Mouse (Mus musculus) midbrain, embryonic 13.5 days (tissue): ENCODE data around the gene Lef1. TPM values are rescaled to one million over a fixed set of nuclear protein-coding genes. Genes with fewer than 3 reads are reported as not detected.

Experiments used
- ATAC-seq: fragments of 200-750 bp; cut with Nextera tagmentation; 2 replicates; pipeline ENCODE4 v1.8.0; 2017; ENCODE audit warnings: mild to moderate bottlenecking, moderate TSS enrichment, moderate library complexity
- H3K27ac ChIP-seq: fragments of 300-500 bp; sonication (generic); 2 replicates; pipeline ENCODE4 v1.5.1; 2015; ENCODE audit warnings: inconsistent platforms, mild to moderate bottlenecking, moderate library complexity
- H3K27me3 ChIP-seq: fragments of 300-500 bp; sonication (generic); 2 replicates; pipeline ENCODE4 v1.6.1; 2015; ENCODE audit warnings: mild to moderate bottlenecking, inconsistent platforms
- H3K36me3 ChIP-seq: fragments of 300-500 bp; sonication (generic); 2 replicates; pipeline ENCODE4 v1.6.1; 2015; ENCODE audit warnings: mild to moderate bottlenecking, inconsistent platforms
- H3K4me1 ChIP-seq: fragments of 300-500 bp; sonication (generic); replicated peaks from 2 replicates; pipeline ENCODE4 v1.6.1; 2015; ENCODE audit warnings: inconsistent platforms
- H3K4me2 ChIP-seq: fragments of 300-500 bp; sonication (generic); replicated peaks from 2 replicates; pipeline ENCODE4 v1.6.1; 2015; ENCODE audit warnings: moderate library complexity, mild to moderate bottlenecking, inconsistent platforms
- H3K4me3 ChIP-seq: fragments of 300-500 bp; sonication (generic); replicated peaks from 2 replicates; pipeline ENCODE4 v1.5.1; 2015; ENCODE audit warnings: mild to moderate bottlenecking, inconsistent platforms
- H3K9ac ChIP-seq: fragments of 300-500 bp; sonication (generic); replicated peaks from 2 replicates; pipeline ENCODE4 v1.6.1; 2015; ENCODE audit warnings: mild to moderate bottlenecking, inconsistent platforms
- H3K9me3 ChIP-seq: fragments of 300-500 bp; sonication (generic); 2 replicates; pipeline ENCODE4 v1.6.1; 2016; ENCODE audit warnings: mild to moderate bottlenecking, inconsistent platforms
- WGBS: fragments of 180-500 bp; shearing (Covaris S2); methylation state at CpG from one replicate; pipeline ENCODE4 v1.1.7; 2015; 5-methylcytosine and 5-hydroxymethylcytosine counted together
- polyA plus RNA-seq: library from polyadenylated mRNA; unstranded; fragments of >200 nt; fragmentation: Nextera tagmentation; extraction: Ambion mirVana; gene quantifications from 2 replicates; pipeline ENCODE4 v1.2.1, GENCODE M21; 2015

Lef1 gene
- polyA plus RNA-seq, 1 experiment from 2014 or later: 86.0 TPM

- no peak overlapping the region for H3K9ac ChIP-seq
- H3K27me3 ChIP-seq: peaks cover 9% of the 10 kb centered on the region; the same call in 1 of the 2 replicates
- WGBS: 81% methylated on average over 9 of the region's 9 CpGs
- no peak overlapping the region for H3K4me2 ChIP-seq
- no peak overlapping the region for H3K27ac ChIP-seq
- H3K4me3 ChIP-seq: no peak overlapping the region
- H3K9me3 ChIP-seq: no peaks in the 10 kb centered on the region
- ATAC-seq: no peak
- no peaks in the 10 kb centered on the region for H3K36me3 ChIP-seq
- peaks cover 18% of the 10 kb centered on the region for H3K4me1 ChIP-seq
Measured at GRCm38 (mm10) chr3:131085978-131086377, 24.3 kb upstream of the Lef1 start.

DNA sequence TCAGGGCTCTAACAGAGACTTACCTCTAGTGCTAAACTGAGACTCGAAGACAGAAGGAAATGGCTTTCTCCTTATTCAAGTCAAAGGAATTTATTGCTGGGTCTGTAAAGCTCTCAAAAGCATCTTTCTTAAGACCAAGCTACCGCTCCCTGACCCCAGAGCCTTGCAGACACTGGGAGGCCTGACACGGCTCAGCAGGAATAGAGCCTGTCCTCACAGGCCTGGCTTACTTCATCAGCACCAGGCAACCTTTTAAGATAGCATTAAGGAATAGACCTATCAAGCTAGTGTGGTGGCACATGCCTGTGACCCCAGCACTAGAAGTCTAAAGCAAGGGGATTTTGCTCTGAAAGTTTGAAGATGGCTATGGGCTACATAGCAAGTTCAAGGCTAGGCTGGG is 20.6 kb upstream of the Lef1 start:
- Histone ChIP-seq H3K27ac (no peak overlapping the region), H3K4me2 (no peak overlapping the region), H3K9ac (no peak overlapping the region), H3K9me3 (no peaks in the 10 kb centered on the region), H3K4me3 (no peak overlapping the region), H3K36me3 (no peaks in the 10 kb centered on the region), H3K27me3 (peaks cover 9% of the 10 kb centered on the region; the same call in 1 of the 2 replicates), H3K4me1 (peaks cover 7% of the 10 kb centered on the region)
- no peak for ATAC-seq
- WGBS: 26% methylated on average over 3 of the region's 3 CpGs

GRCm38 (mm10) chr3:131092113-131092512 is 18.2 kb upstream of the Lef1 start:
- Histone ChIP-seq H3K9ac (no peak overlapping the region), H3K27me3 (0 out of 2 replicates have a peak, but pooled peaks cover under 1% of the 10 kb centered on the region), H3K9me3 (no peaks in the 10 kb centered on the region), H3K4me2 (no peak overlapping the region), H3K27ac (no peak overlapping the region), H3K36me3 (no peaks in the 10 kb centered on the region), H3K4me1 (no peaks in the 10 kb centered on the region), H3K4me3 (no peak overlapping the region)
- 81% methylated on average over 6 of the region's 6 CpGs for WGBS
- no peak for ATAC-seq

- H3K27me3 ChIP-seq: no peaks in the 10 kb centered on the region
- H3K9me3 ChIP-seq: no peaks in the 10 kb centered on the region
- no peak for ATAC-seq
- no peaks in the 10 kb centered on the region for H3K36me3 ChIP-seq
- no peak overlapping the region for H3K4me3 ChIP-seq
- H3K9ac ChIP-seq: no peak overlapping the region
- H3K4me1 ChIP-seq: no peaks in the 10 kb centered on the region
- 77% methylated on average over 12 of the region's 12 CpGs for WGBS
- H3K4me2 ChIP-seq: no peak overlapping the region
- no peak overlapping the region for H3K27ac ChIP-seq
Measured at GRCm38 (mm10) chr3:131093736-131094135, 16.5 kb upstream of the Lef1 start.

GRCm38 (mm10) chr3:131096105-131096504 is 14.2 kb upstream of the Lef1 start:
- no peaks in the 10 kb centered on the region for H3K27me3 ChIP-seq
- no peak overlapping the region for H3K9ac ChIP-seq
- no peak for ATAC-seq
- H3K9me3 ChIP-seq: no peaks in the 10 kb centered on the region
- H3K36me3 ChIP-seq: no peaks in the 10 kb centered on the region
- no peak overlapping the region for H3K27ac ChIP-seq
- H3K4me3 ChIP-seq: no peak overlapping the region
- 87% methylated on average over 4 of the region's 4 CpGs for WGBS
- no peak overlapping the region for H3K4me2 ChIP-seq
- no peaks in the 10 kb centered on the region for H3K4me1 ChIP-seq

GRCm38 (mm10) chr3:131102191-131102774 is 8.0 kb upstream of the Lef1 start:
- H3K4me2 ChIP-seq: no peak overlapping the region

DNA sequence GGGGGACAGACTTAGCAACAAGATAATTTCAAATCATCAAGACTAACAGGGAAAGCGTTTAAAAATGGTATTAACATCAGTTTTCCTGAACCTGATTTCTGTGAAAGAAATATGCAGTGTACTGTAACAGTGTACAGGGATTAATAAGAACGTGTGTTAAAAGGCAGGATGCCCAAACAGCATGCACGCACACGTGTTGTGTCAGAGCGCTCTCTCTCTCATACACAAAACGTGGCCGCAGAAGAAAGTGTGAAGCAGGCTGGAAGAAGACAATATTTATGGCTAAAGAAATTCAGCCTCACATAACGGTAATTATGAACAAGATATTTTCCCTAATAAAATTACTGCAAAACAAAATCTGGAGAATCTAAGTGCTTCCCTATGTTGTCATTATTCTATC is 4.9 kb upstream of the Lef1 start:
- Histone ChIP-seq H3K36me3 (no peaks in the 10 kb centered on the region), H3K9me3 (no peaks in the 10 kb centered on the region), H3K4me3 (peak overlapping the region; percentile 41; the same call in 1 of the 2 replicates), H3K27ac (peak overlapping the region; percentile 84), H3K4me1 (peaks cover 62% of the 10 kb centered on the region), H3K9ac (peak overlapping the region; percentile 61; the same call in 1 of the 2 replicates), H3K4me2 (peak overlapping the region; percentile 65), H3K27me3 (peaks cover 50% of the 10 kb centered on the region)
- WGBS: 36% methylated on average over 8 of the region's 8 CpGs
- ATAC-seq: no peak

More at GRCm38 (mm10) chr3:131102191-131102774, 8.0 kb upstream of the Lef1 start:
- H3K4me1 ChIP-seq: peaks cover 37% of the 10 kb centered on the region
- no peak overlapping the region for H3K27ac ChIP-seq
- ATAC-seq: no peak
- H3K36me3 ChIP-seq: no peaks in the 10 kb centered on the region
- no peak overlapping the region for H3K4me3 ChIP-seq
- H3K27me3 ChIP-seq: peaks cover 41% of the 10 kb centered on the region
- no peaks in the 10 kb centered on the region for H3K9me3 ChIP-seq
- WGBS: 12% methylated on average over 13 of the region's 13 CpGs
- no peak overlapping the region for H3K9ac ChIP-seq

- Histone ChIP-seq H3K4me3 (peak overlapping the region; percentile 41), H3K4me1 (peaks cover 66% of the 10 kb centered on the region), H3K9ac (peak overlapping the region; percentile 61), H3K36me3 (no peaks in the 10 kb centered on the region), H3K27ac (peak overlapping the region; percentile 84), H3K4me2 (peak overlapping the region; percentile 65), H3K27me3 (peaks cover 50% of the 10 kb centered on the region), H3K9me3 (no peaks in the 10 kb centered on the region)
- under 1% methylated on average over 36 of the region's 36 CpGs for WGBS
- ATAC-seq: peak; percentile 68
Measured at GRCm38 (mm10) chr3:131105940-131106401, 4.3 kb upstream of the Lef1 start.

DNA sequence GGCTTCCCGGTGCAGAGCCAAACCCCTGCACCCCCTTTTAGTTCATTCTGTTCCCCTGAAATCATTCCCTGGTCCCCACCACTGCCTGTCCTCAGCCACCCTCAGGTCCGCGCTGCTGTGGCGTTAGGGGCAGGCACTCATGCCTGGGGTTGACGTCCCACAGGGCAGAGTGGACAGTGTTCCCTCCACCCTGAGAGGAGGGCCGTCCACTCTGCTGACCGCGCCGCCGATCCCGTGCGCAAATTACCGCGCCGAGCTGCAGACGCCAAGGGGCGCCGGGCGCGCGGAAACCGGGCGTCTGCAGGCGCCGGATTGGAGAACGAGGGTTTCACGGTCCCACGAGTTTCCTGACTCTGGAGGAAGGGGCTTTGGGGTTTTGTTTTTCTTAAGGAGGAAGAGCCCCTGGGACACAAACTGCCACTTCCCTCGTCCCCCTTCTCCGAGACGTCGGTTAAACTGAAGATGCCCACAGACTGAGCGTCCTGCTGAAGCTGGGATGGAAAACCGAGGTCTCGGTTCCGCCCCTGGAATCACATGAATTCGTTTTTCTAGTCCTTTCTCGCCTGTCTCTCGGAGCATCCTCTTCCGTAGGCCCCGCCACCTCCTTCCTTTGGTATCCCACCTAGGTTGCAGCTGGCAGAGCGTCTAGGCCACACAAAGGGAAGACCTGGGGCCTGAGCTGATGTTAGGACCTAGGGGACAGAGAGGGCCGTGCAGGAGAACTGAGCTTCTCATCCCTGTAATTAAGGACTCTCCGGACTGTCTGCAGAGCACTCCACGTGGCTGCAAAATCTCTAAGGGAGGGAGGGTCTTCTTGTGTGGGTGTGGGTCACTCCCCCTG is 3.6 kb upstream of the Lef1 start:
- H3K27me3 ChIP-seq: peaks cover 49% of the 10 kb centered on the region

DNA sequence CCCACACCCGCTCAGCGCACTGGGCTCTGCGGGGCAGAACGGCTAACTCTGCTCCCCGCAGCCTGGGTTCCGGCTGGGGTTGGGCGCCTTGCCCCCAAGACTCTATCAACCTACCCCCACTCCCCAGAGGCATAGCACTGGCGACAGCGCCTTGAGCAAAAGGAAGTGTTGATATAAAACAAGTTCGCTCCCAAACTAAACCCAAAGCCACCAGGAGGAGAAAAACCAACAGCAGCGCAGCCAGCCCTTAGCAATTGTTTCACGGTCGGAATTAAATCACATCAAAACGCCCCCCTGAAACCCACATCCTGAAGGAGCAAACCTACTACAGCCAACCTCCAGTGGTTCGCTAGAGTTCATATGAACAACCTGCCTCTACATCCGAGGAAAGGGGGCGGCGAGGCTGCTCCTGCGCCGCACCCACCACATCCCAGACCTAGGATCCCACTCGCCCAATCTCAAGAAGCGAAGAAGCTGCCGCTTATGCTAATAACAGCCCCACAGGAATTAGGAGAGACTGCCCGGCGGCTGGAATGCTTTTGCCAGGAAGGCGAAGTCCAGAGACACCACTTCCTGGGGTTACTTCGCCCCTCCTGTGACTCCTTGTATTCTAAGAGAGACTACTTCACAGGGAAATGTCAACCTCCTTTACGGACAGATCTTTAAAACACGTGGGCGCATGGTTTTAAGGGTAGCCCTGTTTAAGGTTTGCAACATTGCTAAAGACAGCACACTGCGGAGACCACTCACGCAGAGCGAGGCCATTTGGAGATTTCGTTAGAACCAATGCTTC is 2.8 kb upstream of the Lef1 start:
- 2% methylated on average over 34 of the region's 34 CpGs for WGBS
- Histone ChIP-seq H3K27ac (peak overlapping the region; percentile 84), H3K9me3 (no peaks in the 10 kb centered on the region), H3K4me3 (peak overlapping the region; percentile 41), H3K4me1 (peaks cover 74% of the 10 kb centered on the region), H3K4me2 (peak overlapping the region; percentile 65), H3K36me3 (no peaks in the 10 kb centered on the region), H3K27me3 (peaks cover 44% of the 10 kb centered on the region), H3K9ac (peak overlapping the region; percentile 61)
- no peak for ATAC-seq

More for the DNA sequence above, 3.6 kb upstream of the Lef1 start:
- Histone ChIP-seq H3K9ac (peak overlapping the region; percentile 61), H3K4me2 (peak overlapping the region; percentile 65), H3K36me3 (no peaks in the 10 kb centered on the region), H3K4me3 (peak overlapping the region; percentile 41), H3K4me1 (peaks cover 71% of the 10 kb centered on the region), H3K27ac (peak overlapping the region; percentile 84), H3K9me3 (no peaks in the 10 kb centered on the region)
- WGBS: under 1% methylated on average over 44 of the region's 45 CpGs
- peak; percentile 40 for ATAC-seq

DNA sequence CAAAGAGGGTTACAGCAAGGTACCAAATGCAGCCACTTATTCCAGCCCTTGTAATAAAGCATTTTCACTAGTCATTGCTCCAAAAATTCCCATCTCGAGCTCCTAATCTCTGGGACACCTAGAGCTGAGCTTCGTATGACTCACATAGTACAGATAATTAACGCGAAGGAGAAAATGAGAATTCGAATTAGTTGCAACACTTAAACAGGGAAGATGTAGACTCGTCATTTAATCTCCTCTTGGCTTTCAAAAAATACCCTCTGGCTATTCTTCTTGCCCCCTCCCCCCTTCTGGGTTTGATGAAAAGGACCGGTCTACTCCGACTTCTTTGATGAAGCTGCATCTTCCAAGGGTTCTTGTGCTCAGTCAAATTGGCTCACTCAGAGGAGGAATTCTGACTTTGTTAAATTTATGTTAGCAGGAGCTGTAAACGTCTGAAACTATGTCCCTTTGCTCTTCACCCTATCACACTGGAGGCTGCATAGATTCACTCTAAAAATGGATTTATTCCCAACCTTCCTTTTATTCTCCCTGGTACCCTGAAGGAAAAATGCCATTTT is 2.1 kb upstream of the Lef1 start:
- no peak overlapping the region for H3K9ac ChIP-seq
- H3K9me3 ChIP-seq: no peaks in the 10 kb centered on the region
- peaks cover 76% of the 10 kb centered on the region for H3K4me1 ChIP-seq
- H3K36me3 ChIP-seq: no peaks in the 10 kb centered on the region
- peak overlapping the region; percentile 84 for H3K27ac ChIP-seq
- no peak for ATAC-seq
- 1% methylated on average over 9 of the region's 9 CpGs for WGBS
- H3K4me2 ChIP-seq: peak overlapping the region; percentile 65
- H3K4me3 ChIP-seq: peak overlapping the region; percentile 41
- H3K27me3 ChIP-seq: peaks cover 39% of the 10 kb centered on the region
